Mouse (Mus musculus) retina, postnatal 1 day (tissue): ENCODE results near the gene Hspa8.

ENCODE experiments used
- DNase-seq: peaks from one replicate; pipeline ENCODE4 v3.0.0-alpha.2; 2012

Gene Hspa8

GRCm38 (mm10) chr9:40811860-40812259 is 11.1 kb downstream of the Hspa8 start:
- DNase-seq = no peak

- no peak for DNase-seq
These were observed 13.3 kb downstream of the Hspa8 start for GRCm38 (mm10) chr9:40814060-40814459.

- DNase-seq = no peak
These were observed 16.7 kb downstream of the Hspa8 start for GRCm38 (mm10) chr9:40817325-40818028.

- no peak for DNase-seq
These were observed 24.8 kb downstream of the Hspa8 start for GRCm38 (mm10) chr9:40825601-40826000.

- DNase-seq = no peak
These were observed 26.6 kb downstream of the Hspa8 start for GRCm38 (mm10) chr9:40827366-40827765.

GRCm38 (mm10) chr9:40834569-40834968 is 33.8 kb downstream of the Hspa8 start:
- peak; percentile 82 for DNase-seq

GRCm38 (mm10) chr9:40836681-40837080 is 35.9 kb downstream of the Hspa8 start:
- no peak for DNase-seq

GRCm38 (mm10) chr9:40839662-40840061 is 38.9 kb downstream of the Hspa8 start:
- DNase-seq = no peak

- no peak for DNase-seq
These were observed 50.7 kb downstream of the Hspa8 start for GRCm38 (mm10) chr9:40851515-40851914.

GRCm38 (mm10) chr9:40858461-40859160 is 57.8 kb downstream of the Hspa8 start:
- DNase-seq = peak; percentile 59

GRCm38 (mm10) chr9:40859196-40859595 is 58.4 kb downstream of the Hspa8 start:
- DNase-seq = peak; percentile 78
